Mouse (Mus musculus) liver, adult 2 months (tissue): ENCODE measurements around the gene Treh.
A peak's percentile ranks its signal among the peaks of the same experiment; 100 is the strongest.

Experiments used
- CTCF ChIP-seq: fragments of 200-500 bp; IDR thresholded peaks from 2 replicates; pipeline ENCODE4 v1.5.1; 2011; ENCODE audit warnings: low read depth, low read length, control low read depth
- POLR2A ChIP-seq: fragments of 200-500 bp; IDR thresholded peaks from 2 replicates; pipeline ENCODE4 v1.6.1; 2011; ENCODE audit warnings: low read length, control low read depth; ENCODE audit not compliant: insufficient read depth; ENCODE audit errors: extremely low read depth

- no peak for TF ChIP-seq POLR2A
- peak; percentile 97 for TF ChIP-seq CTCF
Observed at GRCm38 (mm10) chr9:44685346-44686330, 12.6 kb downstream of the Treh start.
